Mouse (Mus musculus) neural tube, embryonic 10.5 days (tissue): Measurements from ENCODE around the gene Tpsb2.
A peak's percentile ranks its signal among the peaks of the same experiment; 100 is the strongest.

ENCODE experiments used
- DNase-seq: peaks from one replicate; pipeline ENCODE4 v3.0.0-alpha.2; 2017; ENCODE audit warnings: low spot score; ENCODE audit errors: extremely low spot score

The Tpsb2 gene

DNA sequence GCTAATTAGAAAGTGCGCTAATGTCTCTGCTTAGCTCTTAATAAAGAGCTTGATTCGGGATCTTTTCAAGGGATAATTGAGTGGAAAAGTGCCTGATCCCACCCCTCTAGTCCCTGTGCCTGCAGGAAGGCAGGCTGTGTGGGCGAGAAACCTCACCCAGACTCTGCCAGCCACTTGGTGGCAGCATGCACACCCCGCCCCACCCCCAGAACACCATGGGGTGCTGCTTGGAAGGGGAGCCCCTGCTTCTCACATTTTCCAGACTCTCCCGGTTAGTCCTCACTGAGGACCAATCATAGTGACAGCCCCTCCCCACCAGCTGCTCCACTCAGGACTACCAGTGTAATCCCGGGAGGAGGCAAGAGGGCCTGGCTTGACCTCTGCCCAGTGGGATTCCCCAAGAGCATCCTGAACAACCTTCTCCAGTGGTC lies 39.9 kb downstream of the Tpsb2 start:
- DNase-seq = peak; percentile 27

- DNase-seq = no peak
Measured at GRCm38 (mm10) chr17:25407352-25407751, 41.2 kb downstream of the Tpsb2 start.

DNA sequence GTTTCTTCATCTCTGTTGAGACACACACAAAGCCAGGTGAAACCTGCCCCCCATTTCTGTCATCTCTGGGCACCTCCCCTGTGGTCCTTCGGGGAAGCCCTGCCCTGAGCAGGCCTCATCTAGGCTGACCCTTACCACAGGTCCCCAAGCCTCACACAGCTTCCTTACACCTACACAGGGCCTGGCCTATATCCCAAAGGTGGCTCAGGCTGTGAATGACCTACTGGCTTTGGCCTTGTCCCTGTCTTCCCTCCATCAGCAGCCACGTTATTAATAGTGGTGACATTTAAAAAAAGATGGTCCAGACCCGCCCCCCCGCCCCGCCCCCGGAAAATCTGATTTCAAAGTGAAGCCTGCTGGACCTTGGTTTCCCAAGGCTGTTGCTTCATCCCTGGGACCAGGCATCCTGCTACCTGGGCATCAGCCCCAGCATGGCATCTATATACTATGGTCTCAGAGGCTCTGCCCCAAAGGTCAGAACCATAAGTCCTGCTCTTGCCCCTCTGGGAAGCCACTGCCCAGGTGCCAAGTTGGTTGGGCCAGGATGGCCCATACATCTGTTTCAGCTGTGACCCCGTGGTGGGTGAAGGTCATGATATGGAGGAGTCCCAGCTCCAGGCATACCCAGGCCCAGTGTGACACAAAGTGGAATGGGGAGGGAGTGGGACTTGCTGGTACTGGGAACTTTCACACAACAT lies 42.3 kb downstream of the Tpsb2 start:
- no peak for DNase-seq

DNA sequence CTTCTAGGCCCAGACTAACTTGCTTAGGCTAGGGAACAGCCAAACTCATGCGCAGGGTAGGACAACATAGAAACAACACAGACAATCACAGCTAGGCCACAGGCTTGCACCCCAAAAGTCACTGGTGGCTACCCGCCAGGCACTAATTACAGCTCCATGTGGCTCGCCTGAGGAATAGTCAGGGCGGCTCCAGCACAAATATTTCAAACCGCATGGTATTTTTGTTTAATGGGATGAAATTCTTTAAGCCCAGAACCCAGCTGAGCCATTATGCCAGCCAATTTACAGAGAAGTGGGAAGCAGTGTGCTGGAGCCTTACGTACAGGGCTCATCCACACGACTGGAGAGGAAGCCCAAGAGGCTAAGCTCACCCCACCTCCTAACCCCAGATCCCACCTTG lies 43.5 kb downstream of the Tpsb2 start:
- no peak for DNase-seq

- no peak for DNase-seq
Measured at GRCm38 (mm10) chr17:25410180-25410579, 44.1 kb downstream of the Tpsb2 start.

DNA sequence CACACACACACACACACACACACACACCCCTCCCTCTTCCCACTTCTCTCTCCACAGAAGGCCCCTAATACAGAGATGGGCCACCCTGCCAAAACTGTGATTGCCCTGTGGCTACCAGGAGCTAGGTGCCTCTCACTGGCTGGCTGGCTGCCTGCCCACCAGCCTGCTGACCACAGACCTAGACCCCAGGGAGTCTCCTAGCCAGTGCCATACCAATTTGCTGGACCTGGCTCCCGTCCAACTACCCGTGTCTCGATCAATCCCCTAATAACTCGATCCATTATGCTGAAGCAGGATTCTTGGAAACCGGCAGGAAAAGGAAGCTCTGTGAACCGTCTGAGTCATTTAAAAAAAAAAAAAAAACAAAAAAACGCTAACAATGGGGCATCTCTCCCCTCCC lies 44.7 kb downstream of the Tpsb2 start:
- DNase-seq = no peak

GRCm38 (mm10) chr17:25411251-25411650 lies 45.1 kb downstream of the Tpsb2 start:
- DNase-seq = no peak

- DNase-seq = no peak
Measured at GRCm38 (mm10) chr17:25414209-25414608, 48.1 kb downstream of the Tpsb2 start.

- no peak for DNase-seq
Measured at GRCm38 (mm10) chr17:25414917-25415316, 48.8 kb downstream of the Tpsb2 start.

DNA sequence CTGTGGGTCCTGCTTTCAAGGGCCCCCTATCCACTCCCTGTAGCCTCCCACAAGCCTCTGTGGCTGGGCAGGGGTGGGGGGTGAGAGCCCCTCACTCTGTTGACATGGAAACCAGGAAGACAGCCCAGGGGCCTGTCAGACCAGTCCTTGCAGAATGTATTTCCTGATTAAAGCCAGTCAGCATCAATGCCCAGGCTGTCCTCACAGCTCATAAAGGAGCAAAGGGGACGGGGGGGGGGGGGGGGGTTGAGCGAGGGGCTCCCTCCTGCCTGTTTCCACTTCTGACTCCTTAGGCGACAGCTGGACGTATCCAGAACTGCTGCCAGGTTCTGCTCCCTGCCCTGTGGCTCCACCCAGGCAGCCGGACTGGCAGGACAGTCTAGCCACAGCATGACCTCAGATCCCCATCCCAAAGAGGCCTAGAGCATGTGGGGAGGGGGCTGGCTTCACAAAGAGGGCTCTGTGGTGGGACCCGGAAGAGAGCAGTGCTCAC lies 49.4 kb downstream of the Tpsb2 start:
- peak; percentile 53 for DNase-seq

GRCm38 (mm10) chr17:25416219-25416618 lies 50.1 kb downstream of the Tpsb2 start:
- DNase-seq = no peak

- no peak for DNase-seq
Measured at GRCm38 (mm10) chr17:25417990-25418389, 51.9 kb downstream of the Tpsb2 start.
